ENCODE assay signal across 23 mouse cellular contexts in genomic region chr1:185672940-185673339, GRCm38 (mm10).
DNase-seq lines count a peak whose midpoint lies in the region; ATAC-seq and TF ChIP-seq lines count a peak whose summit lies in the region.
"Had no signal": no experiment of that assay in that cellular context is flagged by ENCODE, and none has a peak within 500 bp of the region (broad histone marks: within the 10 kb centered on the region; RNA-seq: fewer than 3 reads in every experiment).

No protein-coding gene starts in this region.

- no peak overlapping the region for H3K4me3 ChIP-seq in lung, embryonic 15.5 days
- H3K4me3 ChIP-seq in lung, postnatal 0 days (ENCODE audit: low read depth, low read length) = no peak overlapping the region
- H3K4me3 ChIP-seq in embryonic facial prominence, embryonic 10.5 days = no peak overlapping the region
- no peak overlapping the region for H3K4me3 ChIP-seq in embryonic facial prominence, embryonic 14.5 days (ENCODE audit: low read depth, low read length)
- no peak overlapping the region for H3K4me3 ChIP-seq in heart, embryonic 11.5 days (ENCODE audit: low read depth, low read length)
- H3K4me3 ChIP-seq: forebrain, embryonic 12.5 days; gastrocnemius, adult 2 months; midbrain, embryonic 10.5 days; myocyte had no signal

- TF ChIP-seq EP300 in lung, postnatal 0 days (IDR thresholded peaks at IDR 0.05) = no peak

- H3K4me2 ChIP-seq in lung, embryonic 15.5 days = no peak overlapping the region
- H3K4me2 ChIP-seq in lung, postnatal 0 days (replicated peaks; ENCODE audit: low read depth, low read length) = no peak overlapping the region
- H3K4me2 ChIP-seq in embryonic facial prominence, embryonic 14.5 days (ENCODE audit: low read depth, low read length) = no peak overlapping the region
- H3K4me2 ChIP-seq in heart, embryonic 11.5 days = no peak overlapping the region
- H3K4me2 ChIP-seq: forebrain, embryonic 12.5 days had no signal

- H3K36me3 ChIP-seq in lung, embryonic 15.5 days = no peaks in the 10 kb centered on the region
- H3K36me3 ChIP-seq in lung, postnatal 0 days (ENCODE audit: insufficient read depth, low read length) = no peaks in the 10 kb centered on the region
- no peaks in the 10 kb centered on the region for H3K36me3 ChIP-seq in embryonic facial prominence, embryonic 10.5 days (replicated peaks)
- no peaks in the 10 kb centered on the region for H3K36me3 ChIP-seq in embryonic facial prominence, embryonic 14.5 days (ENCODE audit: control insufficient read depth, insufficient read depth, low read length)
- no peaks in the 10 kb centered on the region for H3K36me3 ChIP-seq in heart, embryonic 11.5 days (ENCODE audit: control insufficient read depth, insufficient read depth, low read length)
- H3K36me3 ChIP-seq: forebrain, embryonic 12.5 days; midbrain, embryonic 10.5 days had no signal

- H3K9ac ChIP-seq in lung, embryonic 15.5 days = no peak overlapping the region
- H3K9ac ChIP-seq in lung, postnatal 0 days (replicated peaks; ENCODE audit: low read depth) = no peak overlapping the region
- no peak overlapping the region for H3K9ac ChIP-seq in embryonic facial prominence, embryonic 14.5 days (ENCODE audit: low read depth, low read length)
- H3K9ac ChIP-seq in heart, embryonic 11.5 days (ENCODE audit: low read depth, low read length) = no peak overlapping the region
- H3K9ac ChIP-seq: forebrain, embryonic 12.5 days; liver, postnatal 0 days had no signal

- peak overlapping the region; percentile 71 for H3K27ac ChIP-seq in lung, embryonic 15.5 days
- H3K27ac ChIP-seq in lung, postnatal 0 days (ENCODE audit: low read length) = no peak overlapping the region
- H3K27ac ChIP-seq in embryonic facial prominence, embryonic 10.5 days (replicated peaks) = peak overlapping the region; percentile 66
- no peak overlapping the region for H3K27ac ChIP-seq in embryonic facial prominence, embryonic 14.5 days (replicated peaks; ENCODE audit: low read depth, low read length)
- no peak overlapping the region for H3K27ac ChIP-seq in heart, embryonic 11.5 days (ENCODE audit: low read depth, low read length)
- H3K27ac ChIP-seq: forebrain, embryonic 12.5 days; gastrocnemius, adult 2 months; kidney, postnatal 0 days; macrophage; midbrain, embryonic 10.5 days had no signal

- DNase-seq in lung, postnatal 0 days (ENCODE audit: low spot score) = no peak
- peak; percentile 71 for DNase-seq in embryonic facial prominence, embryonic 10.5 days (ENCODE audit: low spot score)
- peak; percentile 38 for DNase-seq in embryonic facial prominence, embryonic 14.5 days (ENCODE audit: low spot score)
- DNase-seq in mesoderm, embryonic 11.5 days (ENCODE audit: low read depth, low spot score) = peak; percentile 37
- DNase-seq in heart, adult 8-10 months (ENCODE audit: low spot score) = no peak
- DNase-seq: adrenal gland, postnatal 25 days; cerebellum, adult 8-10 months; cerebellum, postnatal 36 days; gastrocnemius, adult 2 months; heart, postnatal 4 days; kidney, adult 2 months; layer of hippocampus, adult 9-11 months; liver, postnatal 0 days; thymus, adult 18-20 months; thymus, postnatal 36 days had no signal

- WGBS in lung, embryonic 15.5 days = 37% methylated on average over 3 of the region's 3 CpGs
- 37% methylated on average over 3 of the region's 3 CpGs for WGBS in lung, postnatal 0 days
- 40% methylated on average over 3 of the region's 3 CpGs for WGBS in embryonic facial prominence, embryonic 10.5 days
- 19% methylated on average over 3 of the region's 3 CpGs for WGBS in embryonic facial prominence, embryonic 14.5 days
- 71% methylated on average over 3 of the region's 3 CpGs for WGBS in heart, embryonic 11.5 days (ENCODE audit: insufficient replicate concordance)

- no peaks in the 10 kb centered on the region for H3K27me3 ChIP-seq in lung, embryonic 15.5 days
- H3K27me3 ChIP-seq in lung, postnatal 0 days (replicated peaks; ENCODE audit: insufficient read depth, low read length) = no peaks in the 10 kb centered on the region
- H3K27me3 ChIP-seq in embryonic facial prominence, embryonic 10.5 days (replicated peaks; ENCODE audit: low read depth, poor library complexity, severe bottlenecking) = no peaks in the 10 kb centered on the region
- H3K27me3 ChIP-seq in embryonic facial prominence, embryonic 14.5 days (replicated peaks; ENCODE audit: control insufficient read depth, insufficient read depth, low read length) = no peaks in the 10 kb centered on the region
- no peaks in the 10 kb centered on the region for H3K27me3 ChIP-seq in heart, embryonic 11.5 days (ENCODE audit: control insufficient read depth, insufficient read depth, low read length)
- H3K27me3 ChIP-seq: forebrain, embryonic 12.5 days had no signal

- H3K4me1 ChIP-seq in lung, embryonic 15.5 days = peaks cover 38% of the 10 kb centered on the region
- no peaks in the 10 kb centered on the region for H3K4me1 ChIP-seq in lung, postnatal 0 days (ENCODE audit: insufficient read depth, low read depth, low read length)
- H3K4me1 ChIP-seq in embryonic facial prominence, embryonic 10.5 days = peaks cover 31% of the 10 kb centered on the region
- peaks cover 17% of the 10 kb centered on the region for H3K4me1 ChIP-seq in embryonic facial prominence, embryonic 14.5 days (ENCODE audit: control insufficient read depth, insufficient read depth, low read length)
- no peaks in the 10 kb centered on the region for H3K4me1 ChIP-seq in heart, embryonic 11.5 days (ENCODE audit: control insufficient read depth, insufficient read depth, low read length)
- H3K4me1 ChIP-seq: forebrain, embryonic 12.5 days; midbrain, embryonic 10.5 days had no signal

- H3K9me3 ChIP-seq in lung, embryonic 15.5 days = no peaks in the 10 kb centered on the region
- H3K9me3 ChIP-seq in lung, postnatal 0 days (ENCODE audit: low read length) = no peaks in the 10 kb centered on the region
- no peaks in the 10 kb centered on the region for H3K9me3 ChIP-seq in embryonic facial prominence, embryonic 10.5 days
- H3K9me3 ChIP-seq in embryonic facial prominence, embryonic 14.5 days (ENCODE audit: control insufficient read depth, low read length) = no peaks in the 10 kb centered on the region
- H3K9me3 ChIP-seq in heart, embryonic 11.5 days (replicated peaks; ENCODE audit: control insufficient read depth, low read length) = no peaks in the 10 kb centered on the region
- H3K9me3 ChIP-seq: forebrain, embryonic 12.5 days; midbrain, embryonic 10.5 days had no signal

- TF ChIP-seq CTCF in lung, postnatal 0 days (IDR thresholded peaks at IDR 0.05) = no peak

- no peak for ATAC-seq in lung, embryonic 15.5 days (ENCODE audit: borderline replicate concordance, extremely low read depth, low FRiP score, low TSS enrichment)
- ATAC-seq in lung, postnatal 0 days = no peak
- ATAC-seq in embryonic facial prominence, embryonic 14.5 days (ENCODE audit: low read depth) = peak; percentile 53; the same call in 1 of the 2 replicates
- no peak for ATAC-seq in heart, embryonic 11.5 days (replicated peaks; ENCODE audit: insufficient number of reproducible peaks, low FRiP score, low TSS enrichment)
- ATAC-seq: liver, postnatal 0 days; midbrain, embryonic 16.5 days had no signal

Comparison
In these comparisons a context has a peak if more than half of its experiments do, and no peak if none do; other contexts are left out.
1. H3K27ac ChIP-seq: peak in lung, embryonic 15.5 days (single experiment) and embryonic facial prominence, embryonic 10.5 days (single experiment); none in lung, postnatal 0 days (single experiment), embryonic facial prominence, embryonic 14.5 days (single experiment) and heart, embryonic 11.5 days (single experiment).
2. DNase-seq: peak in embryonic facial prominence, embryonic 10.5 days (single experiment), embryonic facial prominence, embryonic 14.5 days (single experiment) and mesoderm, embryonic 11.5 days (single experiment); none in lung, postnatal 0 days (single experiment) and heart, adult 8-10 months (single experiment).